Mouse (Mus musculus) thymus, postnatal 0 days (tissue): Measurements from ENCODE around the gene D430042O09Rik. TPM values are rescaled to one million over a fixed set of nuclear protein-coding genes. Genes with fewer than 3 reads are reported as not detected.

ENCODE experiments used
- DNase-seq: peaks from one replicate; pipeline ENCODE4 v3.0.0-alpha.2; 2015; ENCODE audit warnings: low spot score
- polyA plus RNA-seq: library from polyadenylated mRNA; unstranded; fragments of >200 nt; fragmentation: Nextera tagmentation; extraction: Ambion mirVana; gene quantifications from 2 replicates; pipeline ENCODE4 v1.2.1, GENCODE M21; 2015

Gene D430042O09Rik
- polyA plus RNA-seq, 1 experiment from 2014 or later: 4.0 TPM

GRCm38 (mm10) chr7:125736366-125737015 lies 28.8 kb downstream of the D430042O09Rik start:
- no peak for DNase-seq

GRCm38 (mm10) chr7:125740521-125740920 lies 32.8 kb downstream of the D430042O09Rik start:
- DNase-seq: no peak

- no peak for DNase-seq
Observed at GRCm38 (mm10) chr7:125741271-125741703, 33.6 kb downstream of the D430042O09Rik start.

GRCm38 (mm10) chr7:125744774-125745173 lies 37.1 kb downstream of the D430042O09Rik start:
- no peak for DNase-seq

- DNase-seq: no peak
Observed at GRCm38 (mm10) chr7:125746621-125747315, 39.1 kb downstream of the D430042O09Rik start.

GRCm38 (mm10) chr7:125747316-125747690 lies 39.6 kb downstream of the D430042O09Rik start:
- peak; percentile 13 for DNase-seq

- DNase-seq: peak; percentile 32
Observed at GRCm38 (mm10) chr7:125748186-125748585, 40.5 kb downstream of the D430042O09Rik start.

- no peak for DNase-seq
Observed at GRCm38 (mm10) chr7:125752699-125753325, 45.1 kb downstream of the D430042O09Rik start.

- DNase-seq: no peak
Observed at GRCm38 (mm10) chr7:125753326-125753715, 45.6 kb downstream of the D430042O09Rik start.

- DNase-seq: no peak
Observed at GRCm38 (mm10) chr7:125756806-125757205, 49.1 kb downstream of the D430042O09Rik start.

GRCm38 (mm10) chr7:125757896-125758623 lies 50.4 kb downstream of the D430042O09Rik start:
- DNase-seq: no peak

- no peak for DNase-seq
Observed at GRCm38 (mm10) chr7:125762289-125762688, 54.6 kb downstream of the D430042O09Rik start.

GRCm38 (mm10) chr7:125762883-125763830 lies 55.5 kb downstream of the D430042O09Rik start:
- no peak for DNase-seq

- DNase-seq: no peak
Observed at GRCm38 (mm10) chr7:125764373-125764772, 56.7 kb downstream of the D430042O09Rik start.

GRCm38 (mm10) chr7:125766976-125767831 lies 59.5 kb downstream of the D430042O09Rik start:
- DNase-seq: peak; percentile 53

- DNase-seq: no peak
Observed at GRCm38 (mm10) chr7:125772961-125773571, 65.4 kb downstream of the D430042O09Rik start.

GRCm38 (mm10) chr7:125783206-125783605 lies 75.5 kb downstream of the D430042O09Rik start:
- DNase-seq: peak; percentile 11

- no peak for DNase-seq
Observed at GRCm38 (mm10) chr7:125786105-125786504, 78.4 kb downstream of the D430042O09Rik start.

GRCm38 (mm10) chr7:125787046-125787445 lies 79.4 kb downstream of the D430042O09Rik start:
- no peak for DNase-seq
